In the genomic region with DNA sequence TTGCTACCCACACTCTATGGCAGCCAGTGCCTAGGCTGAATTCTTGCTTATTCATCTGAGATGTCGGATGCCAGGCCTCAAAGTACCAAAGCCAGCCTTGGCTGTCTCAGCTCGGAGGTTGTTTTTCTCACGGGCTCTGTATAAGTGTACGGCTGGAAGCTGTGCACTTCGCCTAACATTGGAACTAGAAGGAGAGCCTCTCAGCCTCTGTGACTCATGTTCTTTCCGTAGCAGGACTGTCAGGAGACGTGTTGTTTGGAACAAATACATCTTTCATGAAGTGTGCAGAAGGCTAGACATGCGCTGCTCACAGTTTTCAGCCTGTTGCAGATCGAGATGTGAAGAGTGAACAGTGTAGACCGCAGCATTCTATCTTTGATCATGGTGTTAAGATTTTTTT, we compare ENCODE assay signal across 18 mouse cellular contexts.
DNase-seq lines count a peak whose midpoint lies in the region; ATAC-seq and TF ChIP-seq lines count a peak whose summit lies in the region.
"Had no signal": no experiment of that assay in that cellular context is flagged by ENCODE, and none has a peak within 500 bp of the region (broad histone marks: within the 10 kb centered on the region; RNA-seq: fewer than 3 reads in every experiment).

No protein-coding gene starts in this region.

- H3K9me3 ChIP-seq in liver, embryonic 12.5 days (replicated peaks): no peaks in the 10 kb centered on the region
- H3K9me3 ChIP-seq: forebrain, embryonic 10.5 days; heart, embryonic 10.5 days; hindbrain, embryonic 12.5 days; liver, embryonic 13.5 days had no signal

- DNase-seq in layer of hippocampus, adult 9-11 months: peak; percentile 65
- no peak for DNase-seq in layer of hippocampus, adult 9-10 months (ENCODE audit: low spot score)
- DNase-seq in frontal cortex, postnatal 36 days (ENCODE audit: low spot score in 2 of 2): peak; percentile 51 to 73
- no peak for DNase-seq in cerebellum, postnatal 10 days
- DNase-seq: adrenal gland, postnatal 14 days; B cell, adult 2 months; cerebellum, adult 2 months; heart, postnatal 10 days; liver, embryonic 13.5 days; thymus, postnatal 4 days had no signal

- H3K4me1 ChIP-seq in cortical plate, adult 2 months (ENCODE audit: control insufficient read depth, insufficient read depth, low read length): peaks cover 4% of the 10 kb centered on the region
- H3K4me1 ChIP-seq in olfactory bulb, adult 2 months (ENCODE audit: control insufficient read depth, insufficient read depth, low read length): peaks cover 4% of the 10 kb centered on the region; the same call in 1 of the 2 replicates
- H3K4me1 ChIP-seq in liver, embryonic 12.5 days: no peaks in the 10 kb centered on the region
- H3K4me1 ChIP-seq: forebrain, embryonic 10.5 days; heart, embryonic 10.5 days; hindbrain, embryonic 12.5 days; liver, embryonic 13.5 days had no signal

- H3K9ac ChIP-seq in liver, embryonic 12.5 days: no peak overlapping the region
- H3K9ac ChIP-seq: hindbrain, embryonic 12.5 days; liver, embryonic 13.5 days had no signal

- 53% methylated on average over 10 of the region's 10 CpGs for WGBS in olfactory bulb, adult 2 months
- WGBS in liver, embryonic 12.5 days (ENCODE audit: insufficient replicate concordance): 74% methylated on average over 10 of the region's 10 CpGs

- ATAC-seq in liver, embryonic 12.5 days: no peak
- ATAC-seq: intestine, embryonic 16.5 days had no signal

- H3K27ac ChIP-seq in cortical plate, adult 2 months (ENCODE audit: insufficient read depth, low read length): peak overlapping the region; percentile 88
- H3K27ac ChIP-seq in olfactory bulb, adult 2 months (ENCODE audit: insufficient read depth, low read depth, low read length): 0 out of 2 replicates have a peak overlapping the region, but pooled peaks have one; percentile 15
- no peak overlapping the region for H3K27ac ChIP-seq in liver, embryonic 12.5 days
- H3K27ac ChIP-seq: forebrain, embryonic 10.5 days; heart, embryonic 10.5 days; hindbrain, embryonic 12.5 days; kidney, postnatal 0 days; liver, embryonic 13.5 days had no signal

- no peaks in the 10 kb centered on the region for H3K36me3 ChIP-seq in liver, embryonic 12.5 days
- H3K36me3 ChIP-seq: forebrain, embryonic 10.5 days; heart, embryonic 10.5 days; hindbrain, embryonic 12.5 days; liver, embryonic 13.5 days had no signal

- no peak for TF ChIP-seq CTCF in cortical plate, adult 2 months (IDR thresholded peaks at IDR 0.05; ENCODE audit: extremely low read depth, insufficient read depth, low read length)
- no peak for TF ChIP-seq CTCF in olfactory bulb, adult 2 months (IDR thresholded peaks at IDR 0.05; ENCODE audit: insufficient read depth, low read depth, low read length)

- H3K4me3 ChIP-seq in cortical plate, adult 2 months (ENCODE audit: insufficient read depth, low read length): no peak overlapping the region
- no peak overlapping the region for H3K4me3 ChIP-seq in olfactory bulb, adult 2 months (ENCODE audit: insufficient read depth, low read depth, low read length)
- H3K4me3 ChIP-seq in liver, embryonic 12.5 days: no peak overlapping the region
- H3K4me3 ChIP-seq: forebrain, embryonic 10.5 days; heart, embryonic 10.5 days; hindbrain, embryonic 12.5 days; liver, embryonic 13.5 days had no signal

- no peaks in the 10 kb centered on the region for H3K27me3 ChIP-seq in liver, embryonic 12.5 days (replicated peaks)
- H3K27me3 ChIP-seq: hindbrain, embryonic 12.5 days; liver, embryonic 13.5 days had no signal

- no peak for TF ChIP-seq POLR2A in cortical plate, adult 2 months (IDR thresholded peaks at IDR 0.05; ENCODE audit: extremely low read depth, insufficient read depth, low read length)
- no peak for TF ChIP-seq POLR2A in olfactory bulb, adult 2 months (IDR thresholded peaks at IDR 0.05; ENCODE audit: insufficient read depth, low read depth, low read length)

- H3K4me2 ChIP-seq in liver, embryonic 12.5 days: no peak overlapping the region
- H3K4me2 ChIP-seq: hindbrain, embryonic 12.5 days; liver, embryonic 13.5 days had no signal

Comparison
In these comparisons a context has a peak if more than half of its experiments do, and no peak if none do; other contexts are left out.
1. DNase-seq: peak in layer of hippocampus, adult 9-11 months (single experiment) and frontal cortex, postnatal 36 days (2 of 2); none in layer of hippocampus, adult 9-10 months (single experiment) and cerebellum, postnatal 10 days (0 of 2).